Mouse (Mus musculus) stomach, postnatal 0 days (tissue): ENCODE measurements around the gene Creb3l1. TPM values are rescaled to one million over a fixed set of nuclear protein-coding genes. Genes with fewer than 3 reads are reported as not detected.

Experiments
- ATAC-seq: fragments of 200-750 bp; cut with Nextera tagmentation; 2 replicates; pipeline ENCODE4 v1.8.0; 2017; ENCODE audit not compliant: low FRiP score, low TSS enrichment
- DNase-seq: peaks from one replicate; pipeline ENCODE4 v3.0.0-alpha.2; 2016; ENCODE audit warnings: low spot score
- H3K27ac ChIP-seq: fragments of 300-500 bp; sonication (generic); replicated peaks from 2 replicates; pipeline ENCODE4 v1.5.1; 2014; ENCODE audit warnings: mild to moderate bottlenecking, control low read depth
- H3K27me3 ChIP-seq: fragments of 300-500 bp; sonication (generic); 2 replicates; pipeline ENCODE4 v1.6.1; 2014; ENCODE audit warnings: low read length; ENCODE audit not compliant: control insufficient read depth, insufficient read depth
- H3K36me3 ChIP-seq: fragments of 300-500 bp; sonication (generic); 2 replicates; pipeline ENCODE4 v1.6.1; 2014; ENCODE audit warnings: low read length, mixed read lengths; ENCODE audit not compliant: control insufficient read depth, insufficient read depth
- H3K4me1 ChIP-seq: fragments of 300-500 bp; sonication (generic); replicated peaks from 2 replicates; pipeline ENCODE4 v1.6.1; 2014; ENCODE audit warnings: antibody characterized with exemption; ENCODE audit not compliant: control insufficient read depth, insufficient read depth
- H3K4me2 ChIP-seq: fragments of 300-500 bp; sonication (generic); replicated peaks from 2 replicates; pipeline ENCODE4 v1.6.1; 2014; ENCODE audit warnings: low read depth, mild to moderate bottlenecking, control low read depth, moderate library complexity
- H3K4me3 ChIP-seq: fragments of 300-500 bp; sonication (generic); 2 replicates; pipeline ENCODE4 v1.5.1; 2014; ENCODE audit warnings: low read depth, low read length, control low read depth
- H3K9ac ChIP-seq: fragments of 300-500 bp; sonication (generic); 2 replicates; pipeline ENCODE4 v1.6.1; 2014; ENCODE audit warnings: mild to moderate bottlenecking, low read length, control low read depth, mixed read lengths
- H3K9me3 ChIP-seq: fragments of 300-500 bp; sonication (generic); 2 replicates; pipeline ENCODE4 v1.6.1; 2016; ENCODE audit warnings: low read length; ENCODE audit not compliant: control insufficient read depth
- CTCF ChIP-seq: IDR thresholded peaks from 2 replicates; pipeline ENCODE4 v1.5.1; 2016; ENCODE audit warnings: antibody characterized with exemption, low read depth, mild to moderate bottlenecking, moderate library complexity
- EP300 ChIP-seq: optimal IDR thresholded peaks from 2 replicates; pipeline ENCODE3; 2016; ENCODE audit warnings: antibody characterized with exemption
- WGBS: fragments of 180-500 bp; shearing (Covaris S2); extraction: QIAGEN DNeasy Blood & Tissue Kit; methylation state at CpG from one replicate; pipeline ENCODE4 v1.1.7; 2014; 5-methylcytosine and 5-hydroxymethylcytosine counted together
- polyA plus RNA-seq: library from polyadenylated mRNA; unstranded; fragments of >200 nt; fragmentation: Nextera tagmentation; extraction: Ambion mirVana; gene quantifications from 2 replicates; pipeline ENCODE4 v1.2.1, GENCODE M21; 2015

Creb3l1 gene
- polyA plus RNA-seq, 1 experiment from 2014 or later = 13.2 TPM

- Histone ChIP-seq H3K27ac (peak overlapping the region; percentile 81), H3K36me3 (no peaks in the 10 kb centered on the region), H3K4me2 (peak overlapping the region; percentile 55), H3K9ac (peak overlapping the region; percentile 58), H3K9me3 (no peaks in the 10 kb centered on the region), H3K27me3 (no peaks in the 10 kb centered on the region), H3K4me3 (peak overlapping the region; percentile 30), H3K4me1 (peaks cover 23% of the 10 kb centered on the region)
- TF ChIP-seq CTCF (no peak), EP300 (no peak)
- DNase-seq (peak; percentile 48), ATAC-seq (0 out of 2 replicates have a peak, but pooled peaks have one; percentile 14)
- 64% methylated on average over 17 of the region's 17 CpGs for WGBS
Measured at GRCm38 (mm10) chr2:91949411-91950274, 74.7 kb downstream of the Creb3l1 start.

DNA sequence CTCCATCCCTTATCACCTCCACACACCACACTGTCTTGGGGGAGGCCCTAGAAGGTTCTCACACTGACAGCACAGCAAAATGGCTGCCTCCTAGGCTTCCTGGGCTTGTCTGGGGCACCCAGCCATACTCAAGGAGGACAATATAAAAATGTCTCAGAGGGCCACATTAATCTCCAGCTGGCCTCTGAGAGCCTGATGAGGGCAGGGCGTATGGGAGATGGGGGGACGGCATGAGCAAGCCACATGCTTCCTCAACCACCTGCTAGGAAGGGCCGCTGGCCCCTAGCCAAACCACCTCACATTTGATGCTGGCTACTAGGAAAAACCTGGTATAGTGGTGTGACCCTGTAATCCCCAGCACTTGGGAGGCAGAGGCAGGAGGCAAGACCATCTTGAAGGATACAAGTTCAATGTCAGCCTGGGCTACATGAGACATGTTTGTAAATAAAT, 75.5 kb downstream of the Creb3l1 start:
- no peaks in the 10 kb centered on the region for H3K9me3 ChIP-seq
- peaks cover 20% of the 10 kb centered on the region for H3K4me1 ChIP-seq
- no peaks in the 10 kb centered on the region for H3K36me3 ChIP-seq
- no peak overlapping the region; the same call in 1 of the 2 replicates for H3K27ac ChIP-seq
- peak overlapping the region; percentile 55; the same call in 1 of the 2 replicates for H3K4me2 ChIP-seq
- TF ChIP-seq CTCF (no peak), EP300 (no peak)
- no peak overlapping the region for H3K4me3 ChIP-seq
- 62% methylated on average over 3 of the region's 3 CpGs for WGBS
- no peaks in the 10 kb centered on the region for H3K27me3 ChIP-seq
- H3K9ac ChIP-seq = peak overlapping the region; percentile 58; the same call in 1 of the 2 replicates
- DNase-seq = no peak
- no peak for ATAC-seq

DNA sequence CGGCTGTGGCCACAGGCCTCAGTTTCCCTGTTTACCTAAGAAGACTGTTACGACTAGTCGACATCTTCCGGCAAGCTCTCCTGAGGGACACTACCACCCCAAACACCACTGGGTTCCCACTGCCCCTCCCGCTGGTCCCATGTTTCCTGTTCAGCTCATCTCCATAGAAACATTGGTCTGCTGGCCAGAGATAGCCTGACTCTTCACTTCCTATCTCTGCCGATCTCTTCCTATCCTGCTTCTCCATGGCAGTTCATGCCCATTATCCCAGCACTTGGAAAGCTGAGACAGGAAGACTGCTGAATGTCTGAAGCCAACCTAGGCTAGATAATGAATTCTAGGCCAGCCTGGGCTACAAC, 76.2 kb downstream of the Creb3l1 start:
- Histone ChIP-seq H3K27ac (peak overlapping the region; percentile 53), H3K9ac (no peak overlapping the region), H3K27me3 (no peaks in the 10 kb centered on the region), H3K4me2 (no peak overlapping the region), H3K4me1 (peaks cover 18% of the 10 kb centered on the region), H3K4me3 (no peak overlapping the region), H3K9me3 (no peaks in the 10 kb centered on the region), H3K36me3 (no peaks in the 10 kb centered on the region)
- TF ChIP-seq CTCF (no peak), EP300 (no peak)
- DNase-seq = no peak
- WGBS = 68% methylated on average over 6 of the region's 6 CpGs
- ATAC-seq = no peak

- no peak overlapping the region; the same call in 1 of the 2 replicates for H3K4me2 ChIP-seq
- TF ChIP-seq CTCF (no peak), EP300 (no peak)
- DNase-seq (no peak), ATAC-seq (peak; percentile 36)
- 0 out of 2 replicates have a peak overlapping the region, but pooled peaks have one; percentile 8 for H3K9ac ChIP-seq
- H3K27ac ChIP-seq = peak overlapping the region; percentile 53
- H3K4me3 ChIP-seq = no peak overlapping the region
- no peaks in the 10 kb centered on the region for H3K36me3 ChIP-seq
- peaks cover 18% of the 10 kb centered on the region for H3K4me1 ChIP-seq
- 60% methylated on average over 11 of the region's 11 CpGs for WGBS
- no peaks in the 10 kb centered on the region for H3K27me3 ChIP-seq
- no peaks in the 10 kb centered on the region for H3K9me3 ChIP-seq
Measured at GRCm38 (mm10) chr2:91947397-91948150, 76.7 kb downstream of the Creb3l1 start.

DNA sequence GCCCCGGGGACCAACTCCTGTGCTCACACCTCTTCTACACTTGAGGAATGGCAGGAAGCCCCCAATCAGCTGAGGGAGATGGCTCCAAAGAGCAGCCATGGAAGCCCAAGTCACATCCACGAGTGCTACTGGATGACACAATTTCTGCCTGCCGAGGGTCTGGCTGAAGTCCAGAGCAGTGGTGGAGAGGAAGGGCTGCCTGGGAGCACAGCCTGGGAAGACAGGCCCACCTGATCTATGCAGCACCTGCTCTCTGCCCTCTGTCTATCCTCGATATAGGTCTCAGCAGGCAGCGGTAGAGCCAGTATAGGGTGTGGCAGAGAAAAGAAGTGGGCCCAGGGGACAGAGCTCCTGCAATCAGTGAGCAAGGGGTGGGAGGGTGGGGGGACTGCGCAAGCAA, 77.5 kb downstream of the Creb3l1 start:
- no peak for ATAC-seq
- peaks cover 18% of the 10 kb centered on the region for H3K4me1 ChIP-seq
- H3K4me3 ChIP-seq = no peak overlapping the region
- no peaks in the 10 kb centered on the region for H3K27me3 ChIP-seq
- WGBS = 34% methylated on average over 4 of the region's 6 CpGs
- H3K36me3 ChIP-seq = no peaks in the 10 kb centered on the region
- TF ChIP-seq EP300 (no peak), CTCF (no peak)
- DNase-seq = no peak
- H3K27ac ChIP-seq = no peak overlapping the region
- H3K9ac ChIP-seq = no peak overlapping the region
- H3K4me2 ChIP-seq = no peak overlapping the region
- H3K9me3 ChIP-seq = no peaks in the 10 kb centered on the region
